Mouse (Mus musculus): Measurements from ENCODE around the gene Arpp19.

Arpp19 gene

GRCm38 (mm10) chr9:75040566-75040965 lies 3.2 kb downstream of the Arpp19 start:
- DNase-seq: no peak

GRCm38 (mm10) chr9:75041840-75042525 lies 4.6 kb downstream of the Arpp19 start:
- DNase-seq: no peak

GRCm38 (mm10) chr9:75043191-75043590 lies 5.8 kb downstream of the Arpp19 start:
- DNase-seq: no peak

GRCm38 (mm10) chr9:75047079-75047478 lies 9.7 kb downstream of the Arpp19 start:
- DNase-seq: no peak

GRCm38 (mm10) chr9:75049100-75049499 lies 11.7 kb downstream of the Arpp19 start:
- no peak for DNase-seq

- DNase-seq: peak; percentile 69
Measured at GRCm38 (mm10) chr9:75050003-75050402, 12.6 kb downstream of the Arpp19 start.

- DNase-seq: no peak
Measured at GRCm38 (mm10) chr9:75051841-75052240, 14.4 kb downstream of the Arpp19 start.

GRCm38 (mm10) chr9:75055046-75055445 lies 17.6 kb downstream of the Arpp19 start:
- DNase-seq: no peak

- no peak for DNase-seq
Measured at GRCm38 (mm10) chr9:75064678-75065331, 27.4 kb downstream of the Arpp19 start.

- no peak for DNase-seq
Measured at GRCm38 (mm10) chr9:75070457-75071028, 33.1 kb downstream of the Arpp19 start, which contains the start of gene Myo5a. Gene Myo5a, plus strand, starts transcription at chr9:75071015.

- DNase-seq: peak; percentile 79
Measured at GRCm38 (mm10) chr9:75071029-75071705, 33.8 kb downstream of the Arpp19 start.

GRCm38 (mm10) chr9:75071706-75072192 lies 34.3 kb downstream of the Arpp19 start:
- peak; percentile 31 for DNase-seq

- no peak for DNase-seq
Measured at GRCm38 (mm10) chr9:75072361-75072760, 34.9 kb downstream of the Arpp19 start.

- no peak for DNase-seq
Measured at GRCm38 (mm10) chr9:75077191-75077590, 39.8 kb downstream of the Arpp19 start.

- DNase-seq: no peak
Measured at GRCm38 (mm10) chr9:75085242-75085824, 47.9 kb downstream of the Arpp19 start.

GRCm38 (mm10) chr9:75087823-75088222 lies 50.4 kb downstream of the Arpp19 start:
- no peak for DNase-seq

GRCm38 (mm10) chr9:75089285-75089684 lies 51.9 kb downstream of the Arpp19 start:
- DNase-seq: no peak

- DNase-seq: no peak
Measured at GRCm38 (mm10) chr9:75092134-75092533, 54.7 kb downstream of the Arpp19 start.

- no peak for DNase-seq
Measured at GRCm38 (mm10) chr9:75094762-75095161, 57.3 kb downstream of the Arpp19 start.

GRCm38 (mm10) chr9:75098937-75099336 lies 61.5 kb downstream of the Arpp19 start:
- no peak for DNase-seq

GRCm38 (mm10) chr9:75100157-75100781 lies 62.9 kb downstream of the Arpp19 start:
- no peak for DNase-seq

- DNase-seq: no peak
Measured at GRCm38 (mm10) chr9:75102131-75102530, 64.7 kb downstream of the Arpp19 start.
